Mouse (Mus musculus) spleen, adult 12 weeks (tissue): ENCODE results near the gene Elk4.
A peak's percentile ranks its signal among the peaks of the same experiment; 100 is the strongest.

Experiments used
- DNase-seq: peaks from one replicate; pipeline ENCODE4 v3.0.0; 2022; ENCODE audit warnings: low spot score

The Elk4 gene

DNA sequence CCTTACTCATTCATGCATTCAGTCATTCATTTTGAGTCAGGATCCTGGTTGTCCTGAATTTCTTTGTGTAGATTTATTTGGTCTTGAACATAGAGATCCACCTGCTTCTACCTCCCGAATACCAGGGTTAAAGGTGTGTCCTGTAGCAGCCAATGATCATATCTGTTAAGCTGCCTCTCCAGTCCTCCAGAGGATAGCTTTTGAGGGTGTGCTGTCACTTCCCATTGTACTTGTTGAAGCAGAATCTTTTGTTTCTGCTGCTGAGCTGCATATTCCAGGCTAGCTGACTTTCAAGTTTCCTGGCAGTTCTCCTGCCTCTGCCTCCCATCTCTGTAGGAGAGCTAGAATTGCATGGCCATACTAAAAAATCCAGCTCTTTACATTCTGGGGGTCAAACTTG is 9.3 kb downstream of the Elk4 start:
- DNase-seq, result no peak

DNA sequence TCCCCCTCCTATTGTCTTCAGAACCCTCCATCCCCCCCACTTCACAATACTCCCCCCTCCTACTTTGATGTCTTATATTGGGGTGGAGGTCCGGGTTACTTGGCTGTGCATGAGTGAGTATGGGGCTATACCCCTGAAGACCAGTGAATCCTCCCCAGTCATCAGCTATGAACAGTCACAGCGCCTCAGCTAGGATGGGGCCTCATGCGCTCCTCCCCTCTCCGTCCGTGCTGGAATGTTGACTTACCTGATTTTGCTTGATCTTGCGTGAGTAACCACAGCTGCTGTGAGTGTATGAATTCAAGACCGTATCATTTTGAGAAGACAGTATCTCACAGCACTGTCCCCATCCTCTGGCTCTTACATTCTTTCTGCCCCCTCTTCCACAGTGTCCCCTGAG is 12.5 kb downstream of the Elk4 start:
- no peak for DNase-seq

DNA sequence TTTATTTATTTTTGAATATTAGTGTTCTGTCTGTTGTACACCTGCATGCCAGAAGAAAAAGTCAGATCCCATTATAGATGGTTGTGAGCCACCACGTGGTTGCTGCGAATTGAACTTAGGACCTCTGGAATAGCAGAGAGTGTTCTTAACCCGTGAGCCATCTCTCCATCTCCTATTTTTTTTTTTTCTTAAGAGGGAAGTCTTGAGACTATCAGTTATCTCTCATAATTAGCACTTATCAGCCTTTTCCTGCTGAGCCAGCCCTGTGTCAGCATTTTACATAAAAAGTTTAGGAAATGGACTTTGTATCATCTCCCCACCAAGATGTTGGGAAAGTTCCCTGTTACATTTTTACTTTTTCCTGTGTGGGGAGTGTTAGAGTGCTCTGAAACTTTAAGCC is 14.7 kb downstream of the Elk4 start:
- DNase-seq, result no peak

DNA sequence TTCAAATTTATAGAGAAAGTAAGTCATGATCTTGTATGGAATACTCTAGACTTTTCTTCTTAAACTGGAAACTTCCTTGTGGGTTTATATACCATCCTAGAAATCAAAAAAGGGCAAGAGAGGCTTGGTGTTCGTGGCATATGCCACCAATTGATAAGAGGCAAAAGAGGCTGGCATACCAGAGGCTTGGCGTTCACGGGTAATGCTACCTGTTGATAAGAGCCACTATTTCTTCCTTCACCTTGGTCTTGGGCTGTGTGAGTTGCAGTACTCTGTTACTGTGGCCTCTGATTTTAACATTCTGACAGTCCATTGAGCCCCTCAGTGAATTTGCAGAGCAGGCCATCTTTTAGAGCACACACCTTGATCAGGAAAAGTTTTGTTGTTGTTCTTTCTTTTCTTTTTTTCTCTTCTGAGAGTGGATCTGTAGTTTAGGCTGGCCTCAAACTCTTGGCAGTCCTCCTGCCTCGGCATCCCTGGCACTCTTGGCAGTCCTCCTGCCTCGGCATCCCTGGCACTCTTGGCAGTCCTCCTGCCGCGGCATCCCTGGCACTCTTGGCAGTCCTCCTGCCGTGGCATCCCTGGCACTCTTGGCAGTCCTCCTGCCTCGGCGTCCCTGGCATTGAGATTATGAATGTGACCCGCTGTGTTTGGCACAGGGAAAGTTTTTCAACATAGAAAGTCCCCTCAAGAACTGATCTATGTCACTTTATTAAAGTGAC is 19.7 kb downstream of the Elk4 start:
- peak; percentile 49 for DNase-seq

DNA sequence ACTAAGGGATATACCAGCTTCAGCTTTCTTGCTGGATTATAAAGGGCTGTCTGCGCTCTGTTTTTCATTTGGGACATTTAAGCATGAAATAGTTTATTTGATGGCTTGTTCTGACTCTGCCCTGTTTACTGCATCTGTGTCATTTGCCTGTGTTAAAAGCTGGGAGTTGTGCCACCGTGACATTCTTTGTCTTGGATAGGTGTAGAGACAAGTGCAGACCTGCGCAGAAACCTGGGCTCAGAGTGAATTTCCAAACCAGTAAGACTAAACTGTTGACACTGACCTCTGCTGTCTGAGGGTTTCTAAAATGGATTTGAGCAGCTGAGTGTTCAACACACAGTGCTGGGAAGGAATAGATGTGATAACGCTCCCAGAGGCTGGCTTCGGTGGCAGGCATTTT is 20.6 kb downstream of the Elk4 start:
- no peak for DNase-seq

DNA sequence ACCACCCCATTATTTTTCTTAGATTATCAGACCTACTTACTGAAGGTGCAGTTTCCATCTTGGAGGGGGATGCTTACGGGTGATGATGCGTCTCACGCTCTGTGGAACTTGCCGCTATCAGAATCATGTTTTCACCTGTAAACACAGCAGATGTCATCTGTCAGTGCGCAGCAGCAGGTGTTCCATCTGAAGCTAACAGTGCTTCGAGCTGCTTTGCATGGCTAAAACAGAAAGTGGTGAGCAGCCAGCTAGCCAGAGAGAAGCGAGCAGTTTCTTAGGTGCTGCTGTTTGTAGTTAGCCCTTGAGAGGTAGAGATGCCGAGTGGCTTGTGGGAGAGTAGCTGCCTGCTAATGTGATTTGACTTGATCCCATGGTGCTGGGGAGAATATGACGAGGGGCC is 21.0 kb downstream of the Elk4 start:
- DNase-seq, result no peak

DNA sequence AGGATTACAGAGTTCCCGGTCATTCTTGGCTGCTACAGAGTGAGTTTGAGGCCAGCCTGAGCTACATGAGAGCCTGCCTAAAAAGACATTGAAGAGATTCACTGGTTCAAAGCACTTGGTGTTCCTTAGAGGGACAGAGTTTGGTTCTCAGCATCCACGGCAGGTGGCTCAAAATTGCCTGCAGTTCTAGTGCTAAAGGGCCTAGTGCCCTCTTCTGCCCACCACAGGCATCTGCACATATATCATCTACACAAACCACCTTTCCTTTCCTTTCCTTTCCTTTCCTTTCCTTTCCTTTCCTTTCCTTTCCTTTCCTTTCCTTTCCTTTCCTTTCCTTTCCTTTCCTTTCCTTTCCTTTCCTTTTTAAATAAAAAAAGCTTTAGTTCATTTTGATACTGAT is 23.2 kb downstream of the Elk4 start:
- DNase-seq, result no peak

DNA sequence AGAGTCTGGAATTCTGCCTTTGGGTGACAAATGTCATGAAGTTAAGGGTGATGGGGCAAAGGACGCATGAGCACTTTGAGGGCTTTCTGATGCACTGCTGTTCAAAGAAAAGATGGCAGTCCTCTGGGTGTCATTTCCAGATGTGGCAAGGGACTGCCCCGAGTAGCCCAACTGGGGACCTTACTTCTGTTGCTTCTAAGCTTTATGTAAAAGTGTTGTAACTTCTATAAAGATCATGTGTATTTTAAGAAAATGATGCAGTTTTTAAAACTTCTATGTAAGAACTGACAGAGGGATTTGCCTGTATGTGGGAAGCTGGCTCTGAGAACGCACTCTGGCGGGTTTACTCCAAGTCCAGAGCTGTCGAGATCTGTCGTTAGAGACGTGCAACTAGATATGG is 24.8 kb downstream of the Elk4 start:
- DNase-seq, result no peak

DNA sequence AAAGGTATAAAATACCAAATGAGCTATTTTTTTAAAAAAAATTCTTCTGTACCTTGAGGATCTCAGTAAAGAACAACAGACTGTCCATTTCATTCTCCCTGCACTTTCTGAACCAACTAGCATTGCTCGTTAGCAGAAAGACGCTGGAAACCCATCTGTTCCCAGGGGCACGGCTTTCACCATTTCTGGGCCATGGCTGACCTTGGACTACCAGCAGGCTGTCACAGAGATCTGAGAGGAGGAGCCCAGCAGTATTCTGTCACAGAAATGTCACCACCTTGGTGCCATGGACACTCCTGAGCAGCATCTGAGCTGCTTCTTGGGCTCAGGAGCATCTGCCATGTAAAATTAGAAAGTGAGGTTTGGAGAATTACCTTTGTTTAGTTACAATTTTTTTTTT is 30.3 kb downstream of the Elk4 start:
- DNase-seq, result no peak

DNA sequence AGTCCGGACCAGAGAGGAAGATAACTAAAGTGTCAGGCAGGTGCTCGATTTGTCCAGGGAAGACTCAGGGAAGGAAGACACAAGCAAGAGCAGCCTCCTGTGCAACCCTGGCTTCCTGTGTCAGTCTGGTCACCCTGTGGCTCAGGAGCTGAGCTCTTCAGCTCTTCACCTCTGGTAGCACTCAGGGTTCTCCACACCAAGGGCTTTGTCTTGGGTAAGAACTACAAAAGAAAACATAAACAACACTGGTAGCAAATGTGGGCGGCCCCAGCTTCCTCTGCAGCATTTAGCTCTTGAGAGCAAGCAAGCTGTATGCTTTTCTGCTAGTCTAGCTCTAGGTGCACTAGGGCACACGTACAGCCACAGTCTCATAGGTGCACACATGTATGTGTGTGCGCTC is 31.3 kb downstream of the Elk4 start:
- no peak for DNase-seq

DNA sequence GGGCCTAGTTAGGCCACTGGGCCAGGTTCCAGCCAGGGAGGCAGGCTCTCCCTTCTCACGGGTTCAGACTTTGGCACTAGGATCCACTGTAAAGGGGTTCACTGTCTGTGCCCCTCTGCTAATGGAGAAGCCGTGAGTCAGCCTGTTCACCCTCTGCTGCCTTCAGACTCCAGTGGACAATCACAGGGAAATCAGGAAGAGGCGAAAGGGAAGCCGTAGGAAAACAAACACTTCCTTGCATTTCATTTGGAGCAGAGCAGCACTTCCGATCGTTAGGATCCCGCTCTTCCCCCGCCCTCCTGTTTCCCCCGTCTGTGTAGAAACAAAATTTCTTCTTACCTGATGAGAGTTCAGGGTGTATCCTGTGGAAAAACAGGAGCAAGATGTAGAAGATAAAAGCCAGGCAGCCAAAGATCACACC is 32.8 kb downstream of the Elk4 start:
- DNase-seq, result no peak

DNA sequence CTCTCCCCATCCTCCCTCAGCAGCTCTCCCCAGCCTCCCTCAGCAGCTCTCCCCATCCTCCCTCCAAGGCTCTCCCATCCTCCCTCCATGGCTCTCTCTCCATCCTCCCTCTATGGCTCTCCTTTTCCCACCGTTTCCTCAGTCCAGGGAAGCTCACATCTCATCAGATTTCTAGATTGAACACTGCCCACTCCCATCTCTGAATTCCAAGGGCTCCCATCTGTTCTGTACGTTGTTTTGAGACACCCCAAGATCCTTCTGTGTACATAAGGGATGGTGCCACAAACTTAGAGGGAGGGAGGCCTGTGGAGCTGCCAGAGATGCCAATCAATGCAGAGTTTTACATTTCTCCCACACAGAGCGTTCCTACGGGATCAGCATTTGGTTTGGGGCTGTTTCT is 36.4 kb downstream of the Elk4 start:
- no peak for DNase-seq

DNA sequence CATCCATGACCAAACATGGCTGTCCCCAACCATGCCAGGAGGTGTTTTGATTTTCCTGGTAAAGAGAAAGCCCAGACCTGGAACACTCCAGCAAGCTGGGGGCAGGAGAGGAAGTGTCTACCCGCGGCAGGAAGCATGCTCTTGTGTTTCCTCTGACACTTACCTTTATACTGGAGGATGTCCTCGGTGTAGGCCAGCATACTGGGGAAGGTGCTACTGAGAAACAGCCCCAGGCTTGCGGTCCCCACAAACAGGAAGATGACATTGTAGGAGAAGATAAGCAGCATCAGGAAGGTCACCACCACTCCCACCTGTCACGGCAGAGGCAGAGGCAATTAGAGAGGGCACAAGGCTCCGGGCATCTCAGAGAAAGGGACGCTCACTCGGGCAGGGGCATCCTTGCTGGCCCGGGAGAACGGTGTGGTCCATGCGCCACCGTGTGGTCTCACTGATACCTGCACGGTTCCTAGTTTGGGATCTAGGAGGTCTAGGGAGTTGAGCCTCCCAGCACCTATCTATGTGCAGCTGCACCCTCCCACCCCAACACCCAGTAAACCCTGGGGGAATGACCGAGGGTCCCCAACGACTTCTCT is 38.8 kb downstream of the Elk4 start:
- DNase-seq, result peak; percentile 56

DNA sequence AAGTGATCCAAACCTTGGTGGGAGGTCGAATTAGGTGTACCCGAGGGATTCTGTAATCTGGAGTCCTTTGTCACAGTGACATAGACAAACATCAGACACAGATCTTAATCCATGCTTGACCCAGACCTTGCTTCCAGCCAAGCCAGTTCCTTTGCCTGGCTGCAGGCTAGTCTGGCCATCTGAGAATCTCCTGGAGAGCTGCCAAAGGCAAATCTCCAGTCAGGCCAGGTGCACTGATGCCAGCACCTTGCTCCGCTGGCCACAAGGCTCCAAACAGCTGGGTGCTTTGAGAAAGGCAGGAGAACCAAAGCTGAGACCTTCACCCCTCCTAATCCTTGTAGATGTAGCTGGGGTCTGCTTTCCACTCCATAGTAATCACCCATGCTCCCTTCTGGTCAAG is 44.3 kb downstream of the Elk4 start:
- no peak for DNase-seq

DNA sequence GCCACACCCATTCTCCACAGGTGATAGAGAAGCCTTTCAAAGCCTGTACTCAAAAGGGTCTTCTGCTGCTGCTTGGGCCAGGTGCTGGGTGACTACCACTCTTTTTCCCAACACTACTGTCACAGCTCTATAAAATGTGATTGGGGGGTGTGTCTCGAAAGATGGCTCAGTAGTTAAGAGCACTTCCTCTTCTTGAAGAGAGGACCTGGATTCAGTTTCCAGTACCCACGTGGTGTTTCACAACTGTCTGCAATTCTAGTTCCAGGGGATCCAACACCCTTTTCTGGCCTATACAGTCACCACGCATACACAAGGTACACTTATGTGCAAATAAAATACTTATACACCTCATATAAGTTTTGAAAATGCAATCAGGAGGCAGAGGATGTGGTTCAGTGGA is 47.0 kb downstream of the Elk4 start:
- no peak for DNase-seq

DNA sequence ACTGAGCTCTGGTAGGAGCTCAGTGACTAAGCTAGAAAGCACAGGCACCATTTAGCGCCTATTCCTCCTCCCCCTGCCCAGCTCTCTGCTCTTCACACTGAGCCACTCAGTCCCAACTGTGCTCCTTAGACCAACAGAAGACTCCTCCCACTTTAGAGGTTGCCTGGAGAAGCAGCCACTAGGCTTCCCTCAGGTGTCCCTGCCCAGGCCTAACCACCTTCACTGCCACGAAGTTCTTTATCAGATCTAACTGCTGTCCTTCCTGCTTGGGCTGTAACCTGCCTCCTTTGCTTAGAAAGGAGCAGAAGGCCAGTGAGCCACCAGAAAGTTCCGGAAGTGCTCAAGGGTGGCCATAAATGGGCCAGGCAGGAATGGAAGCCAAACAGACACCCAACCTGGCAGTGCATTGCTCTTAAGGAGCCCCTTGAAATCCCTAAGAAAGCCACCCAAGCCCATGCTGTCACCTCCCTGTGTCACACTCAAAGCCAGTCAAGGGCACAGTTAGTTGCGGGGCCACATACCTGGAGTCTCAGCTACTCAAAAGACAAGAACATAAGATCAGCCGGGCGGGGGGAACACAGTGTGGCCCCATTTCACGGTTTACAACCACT is 47.8 kb downstream of the Elk4 start:
- no peak for DNase-seq

DNA sequence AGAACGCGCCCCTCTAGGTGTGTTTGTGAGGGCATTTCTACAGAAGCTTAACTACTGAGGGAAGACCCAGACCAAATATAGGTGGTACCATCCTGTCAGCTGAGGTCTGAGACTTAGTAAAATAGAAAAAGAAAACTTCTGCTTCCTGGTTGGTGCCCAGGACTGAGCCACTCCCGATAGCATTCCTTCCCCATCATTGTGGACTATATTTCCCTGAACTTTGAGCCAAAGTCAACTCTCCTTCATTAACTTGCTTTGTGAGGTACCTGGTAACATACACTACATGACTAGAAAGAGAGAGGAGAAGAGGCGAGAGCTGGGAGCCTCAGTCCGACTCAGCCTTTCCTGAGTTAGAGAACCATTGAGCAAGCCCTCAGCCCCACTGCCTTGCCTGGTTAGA is 51.2 kb downstream of the Elk4 start:
- DNase-seq, result no peak

DNA sequence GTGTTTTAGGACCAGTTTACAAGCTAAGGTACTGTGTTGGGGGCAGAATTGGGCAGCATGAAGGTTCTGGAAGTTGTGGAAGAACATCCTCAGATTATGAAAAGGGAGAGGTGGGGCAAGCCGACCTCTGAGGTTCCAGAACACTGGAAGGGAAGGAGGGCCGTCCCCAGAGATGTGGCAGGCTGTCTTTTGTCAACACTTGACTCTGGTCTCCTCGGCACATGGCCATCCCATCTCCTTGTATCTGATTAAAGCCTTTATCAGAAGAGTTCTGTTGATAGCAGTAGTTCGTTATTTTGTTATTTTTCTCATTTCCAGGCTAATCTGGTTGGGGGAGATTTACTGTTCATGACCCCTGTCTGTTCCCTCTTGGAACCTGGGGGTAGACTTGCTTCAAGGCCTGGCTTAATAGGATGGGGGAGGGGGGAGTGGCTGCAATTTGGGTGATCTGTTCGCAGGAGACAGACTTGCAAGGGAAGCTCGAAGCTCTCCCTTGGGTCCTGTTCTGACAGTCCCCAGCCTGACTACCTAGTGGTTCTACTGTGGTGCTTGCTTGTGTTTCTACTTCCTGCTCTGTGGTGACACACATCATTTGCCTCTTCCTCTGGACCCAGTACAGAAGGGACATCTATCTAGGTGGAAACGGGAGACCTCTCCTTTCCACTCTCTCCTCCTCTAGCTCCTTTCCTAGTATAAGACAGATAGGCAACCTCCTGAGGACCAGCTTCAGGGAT is 52.8 kb downstream of the Elk4 start:
- DNase-seq, result no peak

DNA sequence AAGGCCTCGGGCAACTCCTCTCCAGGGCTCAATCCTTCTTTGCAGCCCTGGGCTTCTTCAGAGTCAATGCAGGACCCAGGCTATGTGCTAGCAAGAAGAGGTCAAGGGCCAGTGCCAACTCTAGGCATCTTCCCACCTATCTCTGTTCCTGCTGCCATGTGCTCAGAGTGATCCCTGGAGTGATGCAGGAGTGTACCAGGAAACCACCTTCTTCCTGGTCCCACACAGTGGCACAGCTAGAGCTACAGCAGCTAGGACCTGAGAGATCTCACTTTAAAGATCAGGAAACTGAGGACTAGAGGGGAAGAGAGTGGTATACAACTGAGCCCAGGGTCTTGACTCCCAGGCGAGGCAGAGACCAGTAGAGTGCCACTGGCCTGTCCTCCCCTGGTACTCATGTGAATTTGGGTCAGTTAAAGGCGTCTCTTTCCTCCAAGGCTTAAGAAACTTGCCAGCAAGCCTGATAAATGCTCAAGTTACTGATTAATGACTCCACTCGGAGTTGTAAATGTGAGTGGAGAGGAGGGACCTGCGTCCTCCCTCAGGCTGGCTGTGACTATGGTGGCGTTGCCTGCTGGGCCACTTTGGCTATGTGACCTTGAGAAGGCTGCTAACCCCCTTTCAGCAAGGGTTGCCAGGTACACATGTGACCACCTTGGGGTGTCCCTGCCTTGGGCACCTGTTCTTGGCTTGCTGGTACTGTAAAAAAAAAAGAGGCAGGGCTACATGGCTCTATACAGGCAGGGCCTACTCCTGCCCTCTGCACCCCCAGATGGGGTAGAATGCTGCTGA is 54.5 kb downstream of the Elk4 start:
- no peak for DNase-seq

DNA sequence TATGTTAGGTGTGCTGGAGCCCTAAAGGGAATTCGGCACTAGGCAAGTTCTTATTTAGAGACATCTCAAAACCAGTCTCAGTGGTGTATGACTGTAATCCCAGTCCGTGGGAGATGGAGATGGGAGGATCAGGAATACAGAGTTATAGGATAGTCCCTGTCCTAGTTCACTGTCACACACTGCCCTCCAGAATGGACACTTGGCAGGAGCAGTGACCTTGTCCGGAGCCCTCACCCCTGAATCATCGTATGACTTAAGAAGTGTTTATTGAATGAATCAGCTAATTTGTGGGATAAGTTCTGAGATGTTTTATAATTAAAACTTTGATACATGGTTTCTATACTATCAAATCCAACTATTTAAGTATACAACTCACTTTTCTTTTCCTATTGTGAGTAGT is 55.7 kb downstream of the Elk4 start:
- DNase-seq, result no peak

DNA sequence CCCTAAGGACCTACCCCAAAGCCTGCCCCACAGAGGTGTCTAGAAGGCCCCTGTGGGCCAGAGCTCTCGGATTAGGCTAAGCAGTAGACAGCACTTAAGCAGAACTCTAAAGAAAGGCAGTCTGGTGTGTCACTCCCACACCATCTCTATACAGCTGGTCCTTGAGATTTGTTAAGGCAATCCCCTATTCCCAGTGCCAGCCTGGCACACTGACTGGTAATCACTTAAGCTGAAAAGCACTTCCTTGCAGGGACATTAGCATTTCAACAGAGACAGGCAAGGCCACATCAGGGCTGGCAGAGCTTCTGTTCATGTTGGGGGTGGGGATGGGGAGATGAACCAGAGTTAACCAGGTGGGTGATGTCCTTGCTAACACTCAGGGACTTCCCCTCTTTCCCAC is 57.6 kb downstream of the Elk4 start:
- no peak for DNase-seq

DNA sequence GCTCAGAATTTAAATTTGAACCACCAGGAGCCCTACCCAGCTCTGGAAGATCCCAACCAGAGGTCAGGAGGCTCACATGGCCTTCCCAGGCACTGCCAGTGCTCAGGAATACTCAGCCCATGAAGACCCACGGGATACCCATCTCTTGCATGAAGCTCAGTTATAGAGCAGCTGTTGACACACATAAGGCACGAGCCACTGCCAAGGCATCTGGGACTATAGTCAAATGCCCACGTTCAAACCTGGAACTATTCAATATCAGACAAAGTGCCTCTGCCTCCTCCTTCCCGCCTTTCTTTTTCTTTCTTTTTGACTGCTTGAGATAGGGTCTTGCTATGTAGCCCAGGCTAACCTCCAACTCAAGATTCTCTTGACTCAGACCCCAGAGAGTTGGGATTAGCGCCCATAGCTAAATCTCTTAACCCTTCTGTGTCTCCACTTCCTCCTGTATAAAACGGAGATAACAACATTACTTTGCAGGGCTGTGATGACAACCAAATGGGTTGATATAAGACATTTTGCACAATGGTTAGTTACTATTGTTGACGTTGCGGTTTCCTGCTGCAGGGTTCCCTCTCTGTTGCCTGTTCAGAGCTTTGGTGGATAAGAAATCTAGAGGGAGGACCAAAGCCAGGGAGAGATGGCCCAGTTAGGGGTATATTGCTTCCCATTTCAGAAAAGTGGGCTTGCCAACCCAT is 58.2 kb downstream of the Elk4 start:
- DNase-seq, result no peak
